Mouse (Mus musculus) testis, adult 2 months (tissue): ENCODE data around the gene Snrnp70.

ENCODE experiments used
- CTCF ChIP-seq: fragments of 200-500 bp; IDR thresholded peaks from 2 replicates; pipeline ENCODE4 v1.5.1; 2012; ENCODE audit warnings: low read depth, mild to moderate bottlenecking, inconsistent platforms, low read length, moderate library complexity; ENCODE audit not compliant: control insufficient read depth, insufficient read depth, insufficient replicate concordance
- POLR2A ChIP-seq: fragments of 200-500 bp; IDR thresholded peaks from 2 replicates; pipeline ENCODE4 v1.6.1; 2012; ENCODE audit warnings: low read depth, mild to moderate bottlenecking, inconsistent platforms, low read length, moderate library complexity; ENCODE audit not compliant: control insufficient read depth

DNA sequence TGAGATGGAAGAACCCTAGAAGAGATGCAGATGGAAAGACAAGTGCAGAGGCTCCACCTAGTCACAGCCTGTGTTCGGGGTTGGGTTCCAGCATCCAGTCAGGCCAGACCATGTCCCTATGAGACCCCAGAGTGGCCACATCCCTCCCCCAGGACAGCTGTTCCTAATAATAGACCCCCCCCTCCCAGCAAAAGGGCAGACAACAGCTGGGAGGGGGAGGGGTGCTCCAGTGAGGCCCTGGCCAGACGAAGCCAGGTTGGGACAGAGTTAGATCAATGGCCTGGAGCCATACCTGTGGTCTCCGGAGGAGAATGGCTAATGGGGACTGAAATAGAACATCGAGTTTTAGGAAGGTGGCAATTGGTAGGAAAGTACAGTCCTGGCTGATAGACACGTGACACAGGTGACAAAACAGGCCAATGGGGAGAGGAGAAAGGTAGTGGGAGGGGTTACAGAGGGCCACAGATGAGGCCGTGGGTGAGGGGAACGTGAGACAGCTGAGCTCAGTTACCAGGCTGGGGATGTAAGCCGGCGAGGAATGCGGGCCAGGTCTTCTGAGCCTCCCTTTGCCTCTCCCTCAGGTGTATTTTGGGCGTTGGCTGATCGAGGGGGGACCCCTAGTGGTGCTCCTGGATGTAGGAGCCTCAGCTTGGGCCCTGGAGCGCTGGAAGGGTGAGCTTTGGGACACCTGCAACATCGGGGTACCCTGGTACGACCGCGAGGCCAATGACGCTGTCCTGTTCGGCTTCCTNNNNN, 42.2 kb upstream of the Snrnp70 start, which contains the start of gene Ruvbl2:
- TF ChIP-seq CTCF (no peak), POLR2A (no peak)
